ENCODE assay signal across 14 mouse cellular contexts in genomic region chr8:89138416-89139125, GRCm38 (mm10).
DNase-seq lines count a peak whose midpoint lies in the region.
"Had no signal": no experiment of that assay in that cellular context is flagged by ENCODE, and none has a peak within 500 bp of the region (broad histone marks: within the 10 kb centered on the region; RNA-seq: fewer than 3 reads in every experiment).

No protein-coding gene starts in this region.

- intact Hi-C loops in left cerebral cortex, postnatal 4 days (cut with DNase I), result no loop called here

- peak; percentile 18 for DNase-seq in embryo, embryonic 10.5 days (ENCODE audit: low spot score)
- DNase-seq in embryo, embryonic 9.5 days (ENCODE audit: extremely low spot score), result no peak
- peak; percentile 82 for DNase-seq in heart, adult 11 months
- no peak for DNase-seq in heart, postnatal 4 days
- DNase-seq in left cerebral cortex, postnatal 4 days, result peak; percentile 53
- DNase-seq in left cerebral cortex, adult 8-10 months (ENCODE audit: low spot score in 2 of 2), result no peak
- peak; percentile 42 for DNase-seq in retina, postnatal 1 day
- DNase-seq: adrenal gland, postnatal 14 days; cerebellum, adult 18-20 months; cerebellum, postnatal 36 days; gastrocnemius, postnatal 10 days; heart, adult 2 months; heart, postnatal 14 days; kidney, adult 18-20 months had no signal

Comparison
In these comparisons a context has a peak if more than half of its experiments do, and no peak if none do; other contexts are left out.
1. DNase-seq: peak in embryo, embryonic 10.5 days (single experiment), heart, adult 11 months (single experiment), left cerebral cortex, postnatal 4 days (single experiment) and retina, postnatal 1 day (single experiment); none in embryo, embryonic 9.5 days (single experiment), heart, postnatal 4 days (single experiment) and left cerebral cortex, adult 8-10 months (0 of 2).